Mouse (Mus musculus): ENCODE measurements around the gene Hist1h2ag. TPM values are rescaled to one million over a fixed set of nuclear protein-coding genes. Genes with fewer than 3 reads are reported as not detected.
"Not testable (repeated sequence)": the region's sequence is repeated elsewhere in the genome, so short reads cannot be mapped to it uniquely, and the experiment has no call there.

Hist1h2ag gene
- polyA plus RNA-seq, 1 experiment from 2014 or later = 16.0 TPM

GRCm38 (mm10) chr13:22043503-22044431 is 1.0 kb upstream of the Hist1h2ag start:
- Histone ChIP-seq H3K27me3 (replicated peaks; ENCODE audit: control insufficient read depth, insufficient read depth, low read length) (no peaks in the 10 kb centered on the region), H3K27ac (ENCODE audit: low read depth, low read length) (peak overlapping the region; percentile 57; the same call in 1 of the 2 replicates), H3K9me3 (ENCODE audit: control insufficient read depth) (no peaks in the 10 kb centered on the region), H3K9ac (ENCODE audit: low read depth, low read length) (peak overlapping the region; percentile 37; the same call in 1 of the 2 replicates), H3K4me2 (replicated peaks; ENCODE audit: low read depth) (peak overlapping the region; percentile 70), H3K4me1 (replicated peaks; ENCODE audit: control insufficient read depth, insufficient read depth, low read length) (0 out of 2 replicates have a peak, but pooled peaks cover 5% of the 10 kb centered on the region), H3K36me3 (ENCODE audit: control insufficient read depth, insufficient read depth) (no peaks in the 10 kb centered on the region), H3K4me3 (ENCODE audit: low read depth, low read length) (peak overlapping the region; percentile 29)
- TF ChIP-seq CTCF (IDR thresholded peaks at IDR 0.05; ENCODE audit: low read depth) = peak; percentile 78
- peak; percentile 7; the same call in 1 of the 2 replicates for ATAC-seq
- WGBS = under 1% methylated on average over 10 of the region's 14 CpGs

- TF ChIP-seq CTCF (IDR thresholded peaks at IDR 0.05; ENCODE audit: low read depth) = no peak
- Histone ChIP-seq H3K27ac (ENCODE audit: low read depth, low read length) (peak overlapping the region; percentile 81), H3K27me3 (replicated peaks; ENCODE audit: control insufficient read depth, insufficient read depth, low read length) (no peaks in the 10 kb centered on the region), H3K4me3 (ENCODE audit: low read depth, low read length) (peak overlapping the region; percentile 26), H3K9me3 (ENCODE audit: control insufficient read depth) (no peaks in the 10 kb centered on the region), H3K4me2 (replicated peaks; ENCODE audit: low read depth) (peak overlapping the region; percentile 70), H3K36me3 (ENCODE audit: control insufficient read depth, insufficient read depth) (no peaks in the 10 kb centered on the region), H3K4me1 (replicated peaks; ENCODE audit: control insufficient read depth, insufficient read depth, low read length) (0 out of 2 replicates have a peak, but pooled peaks cover 5% of the 10 kb centered on the region), H3K9ac (ENCODE audit: low read depth, low read length) (no peak overlapping the region)
- 3% methylated on average over 13 of the region's 13 CpGs for WGBS
- no peak for ATAC-seq
Measured at GRCm38 (mm10) chr13:22041651-22042567, 835 bp downstream of the Hist1h2ag start.

DNA sequence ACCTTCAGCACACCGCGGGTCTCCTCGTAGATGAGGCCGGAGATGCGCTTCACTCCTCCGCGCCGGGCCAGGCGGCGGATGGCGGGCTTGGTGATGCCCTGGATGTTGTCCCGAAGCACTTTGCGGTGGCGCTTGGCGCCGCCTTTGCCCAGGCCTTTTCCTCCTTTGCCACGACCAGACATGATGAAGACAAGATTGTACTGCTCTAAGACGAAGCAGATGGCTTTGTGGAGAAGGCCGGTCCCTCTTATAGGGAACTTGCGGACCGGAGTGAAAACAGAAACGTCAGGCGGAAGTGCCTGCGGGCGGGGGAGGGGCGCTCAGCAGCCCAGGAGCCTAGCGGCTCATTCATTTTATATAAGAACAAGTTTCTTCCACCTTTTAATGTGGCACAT is 1.6 kb downstream of the Hist1h2ag start, which contains the start of gene Hist1h4i:
TSS of gene Hist1h4i (minus strand) at position 221 of the 395 bp plus-strand sequence.
- peak within 1 kb of the TSS; percentile 70 for H3K4me2 ChIP-seq (replicated peaks; ENCODE audit: low read depth)
- ATAC-seq = peak; percentile 65
- not testable (repeated sequence) for H3K9me3 ChIP-seq (ENCODE audit: control insufficient read depth); H3K4me1 ChIP-seq (replicated peaks; ENCODE audit: control insufficient read depth, insufficient read depth, low read length); H3K36me3 ChIP-seq (ENCODE audit: control insufficient read depth, insufficient read depth); H3K27me3 ChIP-seq (replicated peaks; ENCODE audit: control insufficient read depth, insufficient read depth, low read length)
- peak within 1 kb of the TSS; percentile 81 for H3K27ac ChIP-seq (ENCODE audit: low read depth, low read length)
- under 1% methylated on average over 24 of the region's 27 CpGs for WGBS
- H3K4me3 ChIP-seq (ENCODE audit: low read depth, low read length) = peak within 1 kb of the TSS; percentile 39
- H3K9ac ChIP-seq (ENCODE audit: low read depth, low read length) = 0 out of 2 replicates have a peak within 1 kb of the TSS, but pooled peaks have one; percentile 22

DNA sequence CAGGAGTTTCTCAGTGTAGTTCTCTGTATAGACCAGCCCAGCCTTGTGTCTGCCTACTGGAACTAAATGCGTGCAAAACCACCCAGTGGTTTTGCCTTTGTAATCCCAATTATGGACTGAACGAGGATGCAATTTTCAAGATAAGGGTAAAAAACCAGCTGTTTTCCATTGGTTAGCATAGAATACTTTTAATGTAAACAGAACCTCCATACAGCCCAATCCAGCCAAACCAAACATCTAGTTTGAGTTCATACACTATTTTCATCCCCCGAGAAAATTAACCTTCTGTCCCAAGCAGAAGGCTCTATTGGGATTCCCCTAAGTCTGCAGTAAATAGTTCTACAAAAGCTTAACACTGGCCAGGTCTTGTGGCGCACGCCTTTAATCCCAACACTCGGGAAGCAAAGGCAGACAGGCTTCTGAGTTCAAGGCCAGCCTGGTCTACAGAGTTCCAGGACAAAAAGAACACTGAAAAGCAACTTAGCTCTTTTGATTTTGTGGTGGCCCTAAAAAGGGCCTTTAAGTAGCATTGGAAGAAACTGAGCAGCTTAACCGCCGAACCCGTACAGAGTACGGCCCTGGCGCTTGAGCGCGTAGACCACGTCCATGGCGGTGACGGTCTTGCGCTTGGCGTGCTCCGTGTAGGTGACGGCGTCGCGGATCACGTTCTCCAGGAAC is 2.1 kb downstream of the Hist1h2ag start:
- WGBS = under 1% methylated on average over 19 of the region's 24 CpGs
- Histone ChIP-seq H3K36me3 (ENCODE audit: control insufficient read depth, insufficient read depth) (no peaks in the 10 kb centered on the region), H3K9me3 (ENCODE audit: control insufficient read depth) (no peaks in the 10 kb centered on the region), H3K4me1 (replicated peaks; ENCODE audit: control insufficient read depth, insufficient read depth, low read length) (0 out of 2 replicates have a peak, but pooled peaks cover 5% of the 10 kb centered on the region), H3K27ac (ENCODE audit: low read depth, low read length) (peak overlapping the region; percentile 57), H3K4me3 (ENCODE audit: low read depth, low read length) (peak overlapping the region; percentile 39), H3K4me2 (replicated peaks; ENCODE audit: low read depth) (peak overlapping the region; percentile 70), H3K9ac (ENCODE audit: low read depth, low read length) (0 out of 2 replicates have a peak overlapping the region, but pooled peaks have one; percentile 22), H3K27me3 (replicated peaks; ENCODE audit: control insufficient read depth, insufficient read depth, low read length) (no peaks in the 10 kb centered on the region)
- no peak; the same call in 1 of the 2 replicates for ATAC-seq
- no peak for TF ChIP-seq CTCF (IDR thresholded peaks at IDR 0.05; ENCODE audit: low read depth)

DNA sequence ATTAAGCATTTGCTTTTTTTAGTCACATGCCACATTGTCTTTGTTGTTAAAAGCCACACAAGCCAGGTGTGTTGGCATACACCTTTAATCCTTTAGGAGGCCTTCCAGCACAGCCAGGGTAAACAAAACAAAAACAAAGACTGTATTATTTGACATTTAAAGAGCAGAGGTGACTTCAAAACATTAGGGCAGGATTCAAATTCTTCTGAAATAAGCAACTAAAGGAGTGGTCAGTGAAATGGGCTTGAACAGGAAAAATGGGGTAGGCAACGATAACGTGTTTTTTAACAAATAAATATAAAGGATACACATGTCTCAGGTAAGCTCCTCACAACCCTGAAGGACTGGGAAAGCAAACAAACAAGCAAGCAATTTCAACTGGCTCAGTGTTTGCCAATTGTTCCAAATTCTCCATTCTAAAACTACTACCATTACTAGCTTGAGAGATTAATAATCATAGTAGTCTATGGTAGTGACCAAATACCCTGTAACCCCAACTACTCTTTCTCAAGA is 2.7 kb downstream of the Hist1h2ag start:
- H3K27ac ChIP-seq (ENCODE audit: low read depth, low read length) = peak overlapping the region; percentile 57; the same call in 1 of the 2 replicates
- 2% methylated on average over 2 of the region's 2 CpGs for WGBS
- TF ChIP-seq CTCF (IDR thresholded peaks at IDR 0.05; ENCODE audit: low read depth) = no peak

More for the DNA sequence above, 2.7 kb downstream of the Hist1h2ag start:
- Histone ChIP-seq H3K36me3 (ENCODE audit: control insufficient read depth, insufficient read depth) (no peaks in the 10 kb centered on the region), H3K4me3 (ENCODE audit: low read depth, low read length) (peak overlapping the region; percentile 39), H3K27me3 (replicated peaks; ENCODE audit: control insufficient read depth, insufficient read depth, low read length) (no peaks in the 10 kb centered on the region), H3K4me1 (replicated peaks; ENCODE audit: control insufficient read depth, insufficient read depth, low read length) (0 out of 2 replicates have a peak, but pooled peaks cover 5% of the 10 kb centered on the region), H3K9ac (ENCODE audit: low read depth, low read length) (no peak overlapping the region), H3K9me3 (ENCODE audit: control insufficient read depth) (no peaks in the 10 kb centered on the region), H3K4me2 (replicated peaks; ENCODE audit: low read depth) (peak overlapping the region; percentile 70)
- no peak for ATAC-seq

Data from intestine, postnatal 0 days (tissue).